Mouse (Mus musculus): ENCODE measurements around the gene Ndufa7. TPM values are rescaled to one million over a fixed set of nuclear protein-coding genes. Genes with fewer than 3 reads are reported as not detected.

Ndufa7 gene
- total RNA-seq (2023), result 100 to 1,000 TPM; 126 to 127 TPM

DNA sequence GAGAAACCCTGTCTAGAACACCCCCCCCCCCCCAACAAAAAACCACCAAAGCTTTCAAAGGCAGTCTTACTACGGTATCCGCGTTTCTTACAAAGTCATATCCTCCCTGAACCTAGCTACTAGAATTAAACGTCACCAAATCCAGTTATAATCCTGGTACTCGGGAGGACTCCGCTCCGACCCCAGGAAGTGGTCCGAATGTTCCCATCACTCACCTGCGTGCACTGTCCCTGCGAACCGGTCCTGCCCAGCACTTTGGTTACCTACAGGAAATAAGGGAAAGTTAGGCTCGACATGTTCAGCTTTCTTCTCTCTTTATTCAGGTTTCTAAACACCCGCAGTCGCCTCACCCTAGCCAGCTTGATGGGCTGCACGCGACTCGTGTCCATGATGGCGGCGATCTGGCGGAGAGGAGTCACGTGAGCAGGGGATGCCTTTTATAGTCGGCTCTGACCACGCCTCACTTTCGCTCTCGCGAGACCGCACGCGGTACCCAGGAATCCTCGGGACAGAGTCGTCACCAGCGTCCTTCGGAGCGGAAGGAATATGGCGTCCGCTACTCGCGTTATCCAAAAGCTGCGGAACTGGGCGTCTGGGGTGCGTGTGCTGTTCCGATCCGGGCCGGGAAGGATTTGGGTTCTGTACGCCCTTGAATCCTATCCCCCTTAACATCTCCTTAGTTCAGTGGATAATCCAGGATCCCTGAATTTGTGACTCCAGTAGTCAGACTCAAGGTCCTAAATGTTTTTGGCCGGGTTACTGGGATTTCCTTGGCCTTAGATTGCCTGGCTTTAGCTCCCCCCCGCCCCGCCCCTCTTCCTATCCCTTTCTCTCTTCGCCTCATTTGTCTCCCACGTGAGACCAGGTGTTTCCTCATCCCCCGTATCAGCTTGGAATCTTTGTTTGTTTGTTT lies at the start of gene Ndufa7, which contains the start of gene Rps28:
TSS of gene Ndufa7 (plus strand) at position 489 of the 913 bp plus-strand sequence.
TSS of gene Rps28 (minus strand) at position 479 of the 913 bp plus-strand sequence.

GRCm38 (mm10) chr17:33781124-33781977 lies 43.0 kb upstream of the Ndufa7 start, which contains the start of gene Angptl4:
Gene Angptl4, minus strand, starts transcription at chr17:33781830.

DNA sequence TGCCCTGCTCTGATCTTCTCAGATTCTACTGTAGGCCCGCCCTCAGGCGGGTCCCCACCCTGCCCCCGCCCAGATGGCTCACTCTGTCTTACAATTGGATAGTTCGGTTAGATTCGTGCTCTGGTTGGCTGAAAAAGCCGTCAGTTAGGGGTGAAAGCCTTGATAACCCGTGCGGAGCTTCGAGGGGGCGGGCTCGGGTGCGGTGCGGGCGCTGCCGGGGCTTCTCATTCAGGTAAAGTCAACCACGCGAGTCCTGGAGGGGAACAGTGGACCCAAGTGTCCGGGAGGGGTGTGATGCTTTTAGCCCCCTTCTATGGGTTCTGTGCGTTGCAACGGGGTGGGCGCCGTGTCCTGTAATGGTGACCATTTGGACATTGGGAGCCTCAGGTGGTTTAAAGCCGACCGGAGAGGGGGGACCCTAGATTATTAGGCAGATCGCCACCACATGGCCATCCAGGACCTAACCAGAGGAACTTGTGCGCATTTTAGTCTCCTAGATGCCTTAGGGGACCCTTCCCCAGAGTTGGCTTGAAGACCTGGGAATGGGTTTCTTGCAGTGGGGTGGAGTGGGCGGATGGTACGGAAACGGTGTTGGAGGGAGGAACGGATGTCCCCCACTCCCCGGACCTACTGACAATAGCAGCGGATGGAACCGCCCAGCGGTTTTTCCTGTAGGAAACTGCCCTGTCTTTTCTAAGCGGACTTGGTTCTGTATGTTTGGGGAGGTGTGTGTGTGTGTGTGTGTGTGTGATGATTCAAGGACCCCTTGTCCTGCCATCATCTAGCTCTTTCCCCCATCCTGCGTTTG lies 13.8 kb upstream of the Ndufa7 start, which contains the start of gene Kank3:
TSS of gene Kank3 (plus strand) at position 186 of the 808 bp plus-strand sequence.

DNA sequence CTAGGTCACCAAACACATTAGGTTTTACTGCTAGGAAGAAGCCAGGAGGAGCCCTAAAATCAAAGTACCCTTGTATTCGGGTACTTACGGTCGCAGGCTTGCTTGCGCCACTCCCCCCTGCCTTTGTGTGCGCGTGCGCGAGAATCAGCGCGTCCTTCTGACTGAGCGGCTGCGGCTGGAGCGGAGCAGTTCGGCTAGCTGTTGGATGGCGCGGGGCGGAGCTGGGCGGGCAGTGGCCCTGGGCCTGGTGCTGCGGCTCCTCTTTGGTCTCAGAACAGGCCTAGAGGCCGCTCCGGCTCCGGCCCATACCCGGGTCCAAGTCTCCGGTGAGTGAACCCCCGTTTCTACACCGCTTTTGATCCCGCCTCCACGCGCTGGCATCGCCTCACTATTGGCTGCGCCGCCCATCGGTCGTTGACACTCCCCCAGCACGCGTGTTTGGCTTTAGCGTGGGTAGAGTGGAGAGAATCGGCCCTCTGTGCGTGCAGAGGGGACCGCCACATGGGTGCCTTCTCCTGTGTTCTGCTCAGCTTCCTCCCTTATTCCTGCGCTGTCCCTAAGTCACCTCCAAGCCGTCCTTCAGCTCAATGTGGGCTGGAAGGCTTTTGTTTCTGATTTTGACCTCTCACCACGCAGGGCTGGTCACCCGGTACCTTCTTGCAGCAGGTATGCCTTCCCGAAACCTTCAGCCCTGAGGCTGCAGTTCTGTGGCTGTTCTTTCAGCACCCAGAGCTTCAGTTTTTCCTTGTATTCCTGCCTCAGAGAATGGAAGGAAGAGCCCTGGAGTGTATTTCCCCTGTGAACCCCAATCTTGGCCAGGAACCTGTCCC lies 18.8 kb downstream of the Ndufa7 start, which contains the start of gene Cd320:
TSS of gene Cd320 (plus strand) at position 126 of the 830 bp plus-strand sequence.

GRCm38 (mm10) chr17:33873537-33873936 lies 49.2 kb downstream of the Ndufa7 start, which contains the start of gene Gm7029:
Gene Gm7029, plus strand, starts transcription at chr17:33873837.

Other genes starting within 250 kb of the Ndufa7 start
- 10 to 100 TPM; 50.6 to 60.3 TPM for gene Zfp414, start 195.5 kb upstream of the Ndufa7 start, total RNA-seq (2023)
- gene Pram1, start 186.5 kb upstream of the Ndufa7 start, total RNA-seq (2023), result 1 to 10 TPM; 2.7 to 3.1 TPM
- 100 to 1,000 TPM; 358 to 393 TPM for gene Hnrnpm, start 137.7 kb upstream of the Ndufa7 start, total RNA-seq (2023)
- 10 to 100 TPM; 54.0 to 58.5 TPM for gene March2, start 105.9 kb upstream of the Ndufa7 start, total RNA-seq (2023)
- 100 to 1,000 TPM; 184 to 198 TPM for gene Rab11b, start 64.0 kb upstream of the Ndufa7 start, total RNA-seq (2023)
- gene Angptl4, start 42.7 kb upstream of the Ndufa7 start, total RNA-seq (2023), result 1 to 10 TPM in 1 of 2 experiments, under 1 TPM in 1; 0.86 to 1.5 TPM
- 1 to 10 TPM; 1.2 TPM for gene Kank3, start 14.1 kb upstream of the Ndufa7 start, total RNA-seq (2023)
- gene Rps28, start within 50 bp of the Ndufa7 start, total RNA-seq (2023), result 1,000 to 10,000 TPM; 4,788 to 5,322 TPM
- gene Cd320, start 18.5 kb downstream of the Ndufa7 start, total RNA-seq (2023), result 10 to 100 TPM in 1 of 2 experiments, 1 to 10 TPM in 1; 8.5 to 10.7 TPM
- gene Gm7029, start 49.3 kb downstream of the Ndufa7 start, total RNA-seq (2023), result not detected
- 10 to 100 TPM in 1 of 2 experiments, 1 to 10 TPM in 1; 10.0 to 11.2 TPM for gene Kifc1, start 66.1 kb downstream of the Ndufa7 start, total RNA-seq (2023)
- under 1 TPM in 1 of 2 experiments, not detected in 1; 0.96 TPM for gene Platr17, start 80.6 kb downstream of the Ndufa7 start, total RNA-seq (2023)
- gene Daxx, start 84.8 kb downstream of the Ndufa7 start, total RNA-seq (2023), result 10 to 100 TPM; 71.8 to 76.6 TPM
- 100 to 1,000 TPM; 407 to 437 TPM for gene Tapbp, start 91.3 kb downstream of the Ndufa7 start, total RNA-seq (2023)
- 10 to 100 TPM; 33.0 to 33.9 TPM for gene Zbtb22, start 91.3 kb downstream of the Ndufa7 start, total RNA-seq (2023)
- gene Rgl2, start 105.0 kb downstream of the Ndufa7 start, total RNA-seq (2023), result 100 to 1,000 TPM; 153 to 181 TPM
- 10 to 100 TPM; 65.1 to 71.1 TPM for gene Pfdn6, start 115.8 kb downstream of the Ndufa7 start, total RNA-seq (2023)
- 10 to 100 TPM; 67.6 to 67.7 TPM for gene Wdr46, start 116.1 kb downstream of the Ndufa7 start, total RNA-seq (2023)
- 10 to 100 TPM; 14.1 to 16.0 TPM for gene B3galt4, start 126.9 kb downstream of the Ndufa7 start, total RNA-seq (2023)
- gene Vps52, start 131.2 kb downstream of the Ndufa7 start, total RNA-seq (2023), result 10 to 100 TPM; 73.4 to 74.6 TPM
- gene Rps18, start 131.4 kb downstream of the Ndufa7 start, total RNA-seq (2023), result 1,000 to 10,000 TPM; 2,139 to 2,167 TPM
- 1,000 to 10,000 TPM; 5,234 to 5,289 TPM for gene H2-K1, start 175.8 kb downstream of the Ndufa7 start, total RNA-seq (2023)
- gene Ring1, start 200.1 kb downstream of the Ndufa7 start, total RNA-seq (2023), result 10 to 100 TPM; 30.4 to 30.6 TPM
- gene H2-Ke6, start 203.5 kb downstream of the Ndufa7 start, total RNA-seq (2023), result 100 to 1,000 TPM; 117 to 150 TPM
- 100 to 1,000 TPM; 100 to 103 TPM for gene Slc39a7, start 207.1 kb downstream of the Ndufa7 start, total RNA-seq (2023)
- 100 to 1,000 TPM; 114 to 115 TPM for gene Rxrb, start 207.2 kb downstream of the Ndufa7 start, total RNA-seq (2023)
- 10 to 100 TPM; 19.8 to 27.5 TPM for gene Col11a2, start 214.9 kb downstream of the Ndufa7 start, total RNA-seq (2023)

Data from T-cell, adult 66 days (primary cell).